Mouse (Mus musculus): ENCODE results near the gene Zfhx3. TPM values are rescaled to one million over a fixed set of nuclear protein-coding genes. Genes with fewer than 3 reads are reported as not detected.
A peak's percentile ranks its signal among the peaks of the same experiment; 100 is the strongest.

Gene Zfhx3
- polyA plus RNA-seq, 1 experiment from 2014 or later, result 2.4 TPM

DNA sequence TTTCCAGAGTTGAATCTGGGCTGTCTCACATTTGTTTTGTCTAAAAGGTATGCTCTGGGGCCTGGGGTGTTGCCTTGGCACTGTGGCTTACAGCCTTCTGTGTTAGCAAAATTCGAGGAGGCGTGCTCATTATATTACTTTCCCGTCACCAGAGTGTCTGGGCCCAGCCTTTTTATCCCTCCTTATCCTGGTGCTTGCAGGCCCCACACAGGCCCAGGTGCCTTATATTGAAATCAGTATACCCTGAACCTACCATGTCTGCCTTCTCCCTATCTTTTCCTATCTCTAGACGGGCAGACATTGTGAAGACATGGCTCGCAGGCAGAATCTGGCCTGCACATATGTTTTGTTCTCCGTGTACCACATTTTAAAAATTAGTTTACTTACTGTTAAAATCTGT is 797.1 kb downstream of the Zfhx3 start:
- no peaks in the 10 kb centered on the region for H3K36me3 ChIP-seq (ENCODE audit: control insufficient read depth, insufficient read depth)
- H3K9ac ChIP-seq (ENCODE audit: low read depth, low read length), result no peak overlapping the region
- H3K27me3 ChIP-seq (replicated peaks; ENCODE audit: control insufficient read depth, insufficient read depth, low read length), result no peaks in the 10 kb centered on the region
- H3K9me3 ChIP-seq (ENCODE audit: control insufficient read depth), result no peaks in the 10 kb centered on the region
- no peak overlapping the region for H3K4me2 ChIP-seq (replicated peaks; ENCODE audit: low read depth)
- no peak for ATAC-seq
- no peak for TF ChIP-seq CTCF (IDR thresholded peaks at IDR 0.05; ENCODE audit: low read depth)
- 81% methylated on average over 6 of the region's 6 CpGs for WGBS
- H3K4me3 ChIP-seq (ENCODE audit: low read depth, low read length), result no peak overlapping the region
- no peak overlapping the region for H3K27ac ChIP-seq (ENCODE audit: low read depth, low read length)
- peaks cover 4% of the 10 kb centered on the region; the same call in 1 of the 2 replicates for H3K4me1 ChIP-seq (replicated peaks; ENCODE audit: control insufficient read depth, insufficient read depth, low read length)

DNA sequence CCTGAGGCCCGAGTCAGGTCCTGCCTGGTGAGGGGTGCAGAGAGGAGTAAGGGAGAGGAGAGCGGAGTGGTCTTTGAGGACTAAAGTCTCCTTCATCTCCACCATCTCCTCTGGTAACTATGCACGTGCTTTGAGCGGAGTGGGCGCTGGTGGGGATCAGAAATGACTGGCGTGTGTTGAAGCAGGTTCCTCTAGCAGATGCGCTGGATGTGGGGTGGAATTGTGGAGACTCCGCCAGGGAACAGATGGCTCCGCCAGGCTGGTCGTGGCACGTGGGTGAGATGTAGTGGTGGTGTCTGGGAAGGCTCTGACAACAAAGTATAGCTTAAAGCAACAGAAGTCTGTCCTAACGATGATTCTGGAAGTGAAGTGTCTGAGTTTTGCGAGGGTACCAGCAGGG is 798.0 kb downstream of the Zfhx3 start:
- no peaks in the 10 kb centered on the region for H3K27me3 ChIP-seq (replicated peaks; ENCODE audit: control insufficient read depth, insufficient read depth, low read length)
- H3K36me3 ChIP-seq (ENCODE audit: control insufficient read depth, insufficient read depth), result no peaks in the 10 kb centered on the region
- peaks cover 5% of the 10 kb centered on the region; the same call in 1 of the 2 replicates for H3K4me1 ChIP-seq (replicated peaks; ENCODE audit: control insufficient read depth, insufficient read depth, low read length)
- H3K9ac ChIP-seq (ENCODE audit: low read depth, low read length), result no peak overlapping the region
- no peak overlapping the region for H3K4me3 ChIP-seq (ENCODE audit: low read depth, low read length)
- 90% methylated on average over 13 of the region's 13 CpGs for WGBS
- no peak overlapping the region for H3K4me2 ChIP-seq (replicated peaks; ENCODE audit: low read depth)
- no peak for TF ChIP-seq CTCF (IDR thresholded peaks at IDR 0.05; ENCODE audit: low read depth)
- no peaks in the 10 kb centered on the region for H3K9me3 ChIP-seq (ENCODE audit: control insufficient read depth)
- ATAC-seq, result no peak
- H3K27ac ChIP-seq (ENCODE audit: low read depth, low read length), result no peak overlapping the region

DNA sequence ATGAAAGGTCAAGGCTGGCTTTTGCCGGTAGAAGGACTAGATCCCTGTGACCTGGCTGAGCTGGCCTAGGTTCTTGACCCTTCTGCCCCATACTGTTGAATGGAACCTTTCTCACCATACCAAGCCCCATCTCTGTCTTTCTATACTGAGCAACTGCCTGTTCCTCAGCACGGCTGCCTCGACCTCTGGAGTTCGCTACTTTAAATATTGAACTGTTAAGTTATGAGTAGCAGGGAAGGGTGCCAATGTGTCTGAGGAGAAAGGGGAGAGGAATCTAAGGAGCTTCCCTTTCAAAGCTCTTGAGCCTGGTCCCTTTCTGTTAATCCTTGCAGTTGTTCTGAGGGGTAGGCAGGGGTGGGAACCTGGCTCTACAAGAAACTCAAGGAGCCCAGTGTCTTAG is 799.2 kb downstream of the Zfhx3 start:
- H3K4me1 ChIP-seq (replicated peaks; ENCODE audit: control insufficient read depth, insufficient read depth, low read length), result peaks cover 8% of the 10 kb centered on the region; the same call in 1 of the 2 replicates
- ATAC-seq, result no peak
- no peak for TF ChIP-seq CTCF (IDR thresholded peaks at IDR 0.05; ENCODE audit: low read depth)
- no peak overlapping the region for H3K9ac ChIP-seq (ENCODE audit: low read depth, low read length)
- H3K27me3 ChIP-seq (replicated peaks; ENCODE audit: control insufficient read depth, insufficient read depth, low read length), result no peaks in the 10 kb centered on the region
- H3K4me3 ChIP-seq (ENCODE audit: low read depth, low read length), result no peak overlapping the region
- H3K27ac ChIP-seq (ENCODE audit: low read depth, low read length), result no peak overlapping the region
- H3K4me2 ChIP-seq (replicated peaks; ENCODE audit: low read depth), result no peak overlapping the region
- H3K36me3 ChIP-seq (ENCODE audit: control insufficient read depth, insufficient read depth), result no peaks in the 10 kb centered on the region
- WGBS, result 70% methylated on average over 4 of the region's 4 CpGs
- no peaks in the 10 kb centered on the region for H3K9me3 ChIP-seq (ENCODE audit: control insufficient read depth)

DNA sequence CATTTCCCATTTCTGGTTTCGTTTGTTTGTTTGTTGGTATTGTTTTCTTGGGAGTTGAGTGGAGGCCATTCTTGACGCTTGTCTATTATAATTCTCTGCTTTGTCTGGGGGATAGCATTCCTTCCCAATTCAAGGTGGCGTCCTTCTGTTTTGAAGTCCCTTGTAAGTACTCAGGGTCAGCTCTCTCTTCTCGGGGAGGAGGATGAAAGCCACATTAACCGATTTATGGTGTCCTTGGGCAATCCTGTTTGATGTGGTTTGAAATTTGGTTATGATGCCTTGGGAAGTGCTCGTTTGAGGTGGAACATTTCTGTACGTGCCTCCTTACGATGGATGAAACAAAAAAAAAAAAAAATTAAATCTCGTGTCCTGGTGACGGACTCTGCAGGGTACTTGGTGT is 800.0 kb downstream of the Zfhx3 start:
- Histone ChIP-seq H3K9ac (ENCODE audit: low read depth, low read length) (no peak overlapping the region), H3K36me3 (ENCODE audit: control insufficient read depth, insufficient read depth) (no peaks in the 10 kb centered on the region), H3K9me3 (ENCODE audit: control insufficient read depth) (no peaks in the 10 kb centered on the region), H3K4me3 (ENCODE audit: low read depth, low read length) (no peak overlapping the region), H3K27me3 (replicated peaks; ENCODE audit: control insufficient read depth, insufficient read depth, low read length) (no peaks in the 10 kb centered on the region), H3K27ac (ENCODE audit: low read depth, low read length) (no peak overlapping the region), H3K4me1 (replicated peaks; ENCODE audit: control insufficient read depth, insufficient read depth, low read length) (peaks cover 8% of the 10 kb centered on the region; the same call in 1 of the 2 replicates), H3K4me2 (replicated peaks; ENCODE audit: low read depth) (no peak overlapping the region)
- WGBS, result 88% methylated on average over 10 of the region's 10 CpGs
- ATAC-seq, result no peak
- no peak for TF ChIP-seq CTCF (IDR thresholded peaks at IDR 0.05; ENCODE audit: low read depth)

DNA sequence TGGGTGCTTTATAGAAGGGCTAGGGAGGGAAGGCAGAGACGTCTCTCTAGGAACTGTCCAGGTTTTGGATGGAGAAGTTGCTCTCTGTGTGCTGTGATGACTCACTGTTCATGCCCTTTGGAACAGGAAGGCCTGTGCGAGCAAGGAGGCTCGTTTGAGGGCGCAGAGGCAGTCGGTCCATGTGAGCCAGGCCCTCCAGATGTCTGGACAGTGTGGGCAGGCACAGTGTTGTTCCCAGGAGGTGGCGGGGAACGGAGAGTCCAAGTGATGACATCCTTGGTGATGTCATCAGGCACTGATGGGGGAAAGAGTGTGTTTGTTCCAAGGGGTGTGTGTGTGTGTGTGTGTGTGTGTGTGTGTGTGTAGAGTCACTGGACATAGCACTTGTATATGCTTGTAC is 800.8 kb downstream of the Zfhx3 start:
- WGBS, result 16% methylated on average over 7 of the region's 7 CpGs
- no peak overlapping the region for H3K4me2 ChIP-seq (replicated peaks; ENCODE audit: low read depth)
- H3K4me1 ChIP-seq (replicated peaks; ENCODE audit: control insufficient read depth, insufficient read depth, low read length), result peaks cover 8% of the 10 kb centered on the region; the same call in 1 of the 2 replicates

DNA sequence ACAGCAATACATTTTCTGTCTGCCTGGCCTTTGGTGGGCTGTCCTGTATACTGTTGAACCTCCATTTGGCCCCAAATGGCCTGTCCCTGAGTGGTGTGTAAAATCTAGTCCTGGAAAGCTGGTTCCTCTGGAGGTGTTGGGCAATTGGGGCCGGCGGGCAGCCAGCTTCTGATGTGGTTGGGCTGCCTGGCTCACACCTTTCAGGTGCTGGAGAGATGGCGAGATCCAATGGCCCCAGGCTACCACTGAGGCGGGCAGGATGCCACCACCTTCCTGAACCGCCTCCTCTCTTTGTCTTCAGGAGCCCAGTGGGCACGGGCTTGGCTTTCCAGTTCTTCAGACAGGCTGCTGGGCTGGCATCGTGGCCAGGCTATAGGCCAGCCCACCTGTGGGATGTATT is 803.1 kb downstream of the Zfhx3 start:
- ATAC-seq, result no peak
- Histone ChIP-seq H3K27ac (ENCODE audit: low read depth, low read length) (no peak overlapping the region), H3K4me2 (replicated peaks; ENCODE audit: low read depth) (no peak overlapping the region), H3K27me3 (replicated peaks; ENCODE audit: control insufficient read depth, insufficient read depth, low read length) (no peaks in the 10 kb centered on the region), H3K9ac (ENCODE audit: low read depth, low read length) (no peak overlapping the region), H3K4me1 (replicated peaks; ENCODE audit: control insufficient read depth, insufficient read depth, low read length) (peaks cover 8% of the 10 kb centered on the region; the same call in 1 of the 2 replicates), H3K4me3 (ENCODE audit: low read depth, low read length) (no peak overlapping the region), H3K36me3 (ENCODE audit: control insufficient read depth, insufficient read depth) (no peaks in the 10 kb centered on the region), H3K9me3 (ENCODE audit: control insufficient read depth) (no peaks in the 10 kb centered on the region)
- TF ChIP-seq CTCF (IDR thresholded peaks at IDR 0.05; ENCODE audit: low read depth), result no peak
- WGBS, result 92% methylated on average over 7 of the region's 7 CpGs

More for the DNA sequence above, 800.8 kb downstream of the Zfhx3 start:
- no peak overlapping the region for H3K4me3 ChIP-seq (ENCODE audit: low read depth, low read length)
- peak; percentile 90 for ATAC-seq
- H3K9ac ChIP-seq (ENCODE audit: low read depth, low read length), result no peak overlapping the region
- no peak overlapping the region for H3K27ac ChIP-seq (ENCODE audit: low read depth, low read length)
- no peaks in the 10 kb centered on the region for H3K9me3 ChIP-seq (ENCODE audit: control insufficient read depth)
- TF ChIP-seq CTCF (IDR thresholded peaks at IDR 0.05; ENCODE audit: low read depth), result no peak
- no peaks in the 10 kb centered on the region for H3K36me3 ChIP-seq (ENCODE audit: control insufficient read depth, insufficient read depth)
- H3K27me3 ChIP-seq (replicated peaks; ENCODE audit: control insufficient read depth, insufficient read depth, low read length), result no peaks in the 10 kb centered on the region

DNA sequence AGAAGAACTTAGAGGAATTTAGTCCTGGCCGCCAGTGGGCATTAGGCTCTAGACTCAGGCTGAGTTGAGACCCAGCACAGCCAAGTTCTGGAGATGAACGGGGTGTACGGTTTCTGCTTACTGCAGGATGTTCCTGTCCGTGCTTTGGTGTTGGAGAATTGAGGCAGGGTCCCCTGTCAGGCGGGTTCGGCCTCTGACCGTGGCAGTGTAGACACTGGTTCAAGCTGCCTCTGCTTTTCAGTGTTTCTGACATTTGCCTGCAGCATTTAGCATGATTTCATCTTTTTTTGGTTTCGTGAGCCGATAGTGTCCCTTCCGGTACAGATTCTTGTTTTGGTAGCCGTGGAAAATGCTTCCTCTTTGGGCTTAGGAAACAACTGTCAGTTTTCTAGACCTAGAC is 805.7 kb downstream of the Zfhx3 start:
- Histone ChIP-seq H3K36me3 (ENCODE audit: control insufficient read depth, insufficient read depth) (no peaks in the 10 kb centered on the region), H3K4me3 (ENCODE audit: low read depth, low read length) (no peak overlapping the region), H3K9ac (ENCODE audit: low read depth, low read length) (no peak overlapping the region), H3K27ac (ENCODE audit: low read depth, low read length) (no peak overlapping the region), H3K27me3 (replicated peaks; ENCODE audit: control insufficient read depth, insufficient read depth, low read length) (no peaks in the 10 kb centered on the region), H3K4me1 (replicated peaks; ENCODE audit: control insufficient read depth, insufficient read depth, low read length) (peaks cover 4% of the 10 kb centered on the region; the same call in 1 of the 2 replicates), H3K4me2 (replicated peaks; ENCODE audit: low read depth) (no peak overlapping the region), H3K9me3 (ENCODE audit: control insufficient read depth) (no peaks in the 10 kb centered on the region)
- WGBS, result 69% methylated on average over 11 of the region's 11 CpGs
- no peak for TF ChIP-seq CTCF (IDR thresholded peaks at IDR 0.05; ENCODE audit: low read depth)
- no peak for ATAC-seq

All from intestine, postnatal 0 days (tissue).